Mouse (Mus musculus) neural tube, embryonic 12.5 days (tissue): ENCODE data around the gene Il2. TPM values are rescaled to one million over a fixed set of nuclear protein-coding genes. Genes with fewer than 3 reads are reported as not detected.

ENCODE experiments used
- ATAC-seq: fragments of 200-750 bp; cut with Nextera tagmentation; 2 replicates; pipeline ENCODE4 v1.8.0; 2017; ENCODE audit warnings: low read depth, mild to moderate bottlenecking, moderate TSS enrichment, moderate library complexity; ENCODE audit not compliant: low FRiP score
- H3K27ac ChIP-seq: fragments of 300-500 bp; sonication (generic); 2 replicates; pipeline ENCODE4 v1.5.1; 2016
- H3K27me3 ChIP-seq: fragments of 300-500 bp; sonication (generic); replicated peaks from 2 replicates; pipeline ENCODE4 v1.6.1; 2016; ENCODE audit warnings: mild to moderate bottlenecking
- H3K36me3 ChIP-seq: fragments of 300-500 bp; sonication (generic); 2 replicates; pipeline ENCODE4 v1.6.1; 2016; ENCODE audit warnings: mild to moderate bottlenecking
- H3K4me1 ChIP-seq: fragments of 300-500 bp; sonication (generic); 2 replicates; pipeline ENCODE4 v1.6.1; 2016
- H3K4me2 ChIP-seq: fragments of 300-500 bp; sonication (generic); replicated peaks from 2 replicates; pipeline ENCODE4 v1.6.1; 2016; ENCODE audit warnings: mild to moderate bottlenecking
- H3K4me3 ChIP-seq: fragments of 300-500 bp; sonication (generic); 2 replicates; pipeline ENCODE4 v1.5.1; 2016
- H3K9ac ChIP-seq: fragments of 300-500 bp; sonication (generic); 2 replicates; pipeline ENCODE4 v1.6.1; 2016; ENCODE audit warnings: mild to moderate bottlenecking
- H3K9me3 ChIP-seq: fragments of 300-500 bp; sonication (generic); 2 replicates; pipeline ENCODE4 v1.6.1; 2016; ENCODE audit warnings: mild to moderate bottlenecking
- WGBS: fragments of 180-500 bp; shearing (Covaris S2); methylation state at CpG from one replicate; pipeline ENCODE4 v1.1.7; 2016; 5-methylcytosine and 5-hydroxymethylcytosine counted together
- polyA plus RNA-seq: library from polyadenylated mRNA; unstranded; fragments of >200 nt; fragmentation: Nextera tagmentation; extraction: Ambion mirVana; gene quantifications from 2 replicates; pipeline ENCODE4 v1.2.1, GENCODE M21; 2016

Gene Il2
- 0.30 and 0.61 TPM in 2 replicates for polyA plus RNA-seq

DNA sequence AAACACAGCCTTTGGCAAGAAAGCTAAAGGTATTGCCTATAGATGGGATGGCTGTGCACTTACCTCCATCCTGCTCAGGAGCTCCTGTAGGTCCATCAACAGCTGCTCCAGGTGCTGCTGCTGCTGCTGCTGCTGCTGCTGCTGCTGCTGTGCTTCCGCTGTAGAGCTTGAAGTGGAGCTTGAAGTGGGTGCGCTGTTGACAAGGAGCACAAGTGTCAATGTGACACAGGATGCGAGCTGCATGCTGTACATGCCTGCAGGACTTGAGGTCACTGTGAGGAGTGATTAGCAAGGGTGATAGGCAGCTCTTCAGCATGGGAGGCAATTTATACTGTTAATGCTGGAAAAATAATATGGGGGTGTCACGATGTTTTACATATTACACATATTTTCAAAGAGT lies at the start of gene Il2:
Gene Il2 (minus strand): TSS at position 305 of the 400 bp plus-strand sequence.
- H3K9ac ChIP-seq = no peak within 1 kb of the TSS
- no peak for ATAC-seq
- 87% methylated on average over 4 of the region's 4 CpGs for WGBS

DNA sequence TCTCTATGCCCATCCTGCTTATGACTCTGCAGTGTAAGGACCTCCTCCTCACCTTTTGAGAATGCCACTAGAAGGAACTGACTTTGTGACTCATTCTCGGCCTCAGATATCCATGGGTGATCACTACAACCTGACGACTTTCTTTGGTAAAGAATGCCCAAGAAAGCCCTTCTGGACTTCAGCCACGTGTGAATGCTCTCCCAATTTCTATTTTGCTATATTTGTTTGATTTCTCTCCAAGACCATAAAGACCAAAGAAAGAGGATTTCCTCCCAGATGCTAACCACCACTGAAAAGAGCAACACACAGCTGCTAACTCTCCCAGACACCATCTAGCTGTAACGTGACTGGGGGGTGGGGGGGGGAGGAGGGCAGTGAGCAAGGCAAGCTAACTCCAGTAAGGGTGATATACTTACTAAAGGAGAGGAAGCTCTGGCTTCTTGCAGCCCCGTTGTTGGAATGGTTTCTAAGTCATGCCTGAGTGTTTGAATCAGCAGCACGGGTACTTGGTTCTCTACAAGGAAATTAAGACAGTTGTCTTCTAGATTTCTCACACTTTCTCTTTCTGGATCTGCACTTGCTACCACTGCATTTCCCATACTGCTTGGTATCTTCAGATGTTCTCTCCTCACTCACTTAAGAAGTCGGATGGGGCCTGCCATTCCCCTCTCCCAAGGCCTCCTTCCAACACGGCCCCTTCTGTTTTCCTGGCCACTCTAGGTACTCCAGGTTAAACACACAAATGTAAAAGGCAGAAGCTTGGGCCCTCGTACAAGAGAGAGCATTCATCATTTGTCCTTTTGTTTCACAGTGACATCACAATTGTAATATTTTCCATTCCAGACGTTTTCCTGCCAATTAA lies 49.2 kb upstream of the Il2 start:
- no peak overlapping the region for H3K4me2 ChIP-seq
- H3K27ac ChIP-seq = no peak overlapping the region
- H3K27me3 ChIP-seq = no peaks in the 10 kb centered on the region
- ATAC-seq = no peak
- no peak overlapping the region for H3K9ac ChIP-seq
- no peak overlapping the region for H3K4me3 ChIP-seq
- H3K9me3 ChIP-seq = no peaks in the 10 kb centered on the region
- H3K4me1 ChIP-seq = no peaks in the 10 kb centered on the region
- H3K36me3 ChIP-seq = no peaks in the 10 kb centered on the region
- WGBS = 78% methylated on average over 10 of the region's 10 CpGs

More for the DNA sequence above, at the start of gene Il2:
- Histone ChIP-seq H3K9me3 (no peaks in the 10 kb centered on the region), H3K4me3 (no peak within 1 kb of the TSS), H3K4me1 (no peaks in the 10 kb centered on the region), H3K4me2 (no peak within 1 kb of the TSS), H3K27me3 (no peaks in the 10 kb centered on the region), H3K27ac (no peak within 1 kb of the TSS), H3K36me3 (no peaks in the 10 kb centered on the region)

DNA sequence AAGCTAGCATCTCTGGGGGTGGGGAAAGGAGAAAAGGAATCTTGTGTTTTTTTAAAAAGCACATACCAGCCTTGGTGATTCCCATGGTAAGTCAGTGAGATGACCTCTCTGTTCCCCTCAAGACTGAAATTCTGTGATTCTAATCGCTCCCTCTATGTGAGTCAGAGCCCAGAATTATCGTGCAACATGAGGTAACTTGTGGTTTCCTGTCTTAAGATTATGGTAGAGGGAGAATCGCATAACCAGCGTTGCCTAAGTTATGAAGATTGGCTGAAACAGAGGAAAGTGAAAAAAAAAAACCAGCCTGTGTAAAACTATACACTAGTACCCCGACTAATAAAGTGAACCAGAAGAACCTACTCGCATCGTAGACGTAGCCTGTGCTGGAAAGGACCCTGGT lies 47.5 kb upstream of the Il2 start:
- WGBS = 92% methylated on average over 8 of the region's 8 CpGs

DNA sequence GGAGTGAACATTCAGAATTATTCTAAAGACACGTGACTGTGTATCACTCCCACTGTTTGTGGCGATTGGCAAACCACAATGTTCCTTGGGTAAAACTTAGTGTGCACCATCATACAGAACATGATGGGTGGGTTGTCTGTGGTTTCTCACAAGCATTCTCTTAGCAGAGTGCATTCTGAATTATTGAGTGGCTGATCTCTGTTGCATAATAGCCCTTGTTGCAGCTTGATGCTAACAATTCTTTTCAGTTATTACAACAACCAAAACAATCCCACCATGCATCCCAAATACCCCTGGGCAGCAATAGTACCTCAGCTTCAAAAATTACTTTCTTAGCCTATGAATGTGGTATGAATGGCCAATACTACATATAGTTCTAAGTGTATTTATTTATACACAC lies 43.5 kb upstream of the Il2 start:
- H3K36me3 ChIP-seq = no peaks in the 10 kb centered on the region
- ATAC-seq = no peak
- no peaks in the 10 kb centered on the region for H3K27me3 ChIP-seq
- no peak overlapping the region for H3K9ac ChIP-seq
- no peak overlapping the region for H3K4me2 ChIP-seq
- WGBS = 89% methylated on average over 2 of the region's 2 CpGs
- no peak overlapping the region for H3K27ac ChIP-seq
- H3K4me3 ChIP-seq = no peak overlapping the region
- H3K4me1 ChIP-seq = no peaks in the 10 kb centered on the region
- no peaks in the 10 kb centered on the region for H3K9me3 ChIP-seq

More for the DNA sequence above, 47.5 kb upstream of the Il2 start:
- ATAC-seq = no peak
- no peak overlapping the region for H3K4me3 ChIP-seq
- no peaks in the 10 kb centered on the region for H3K4me1 ChIP-seq
- no peak overlapping the region for H3K4me2 ChIP-seq
- H3K9ac ChIP-seq = no peak overlapping the region
- H3K27ac ChIP-seq = no peak overlapping the region
- H3K9me3 ChIP-seq = no peaks in the 10 kb centered on the region
- H3K36me3 ChIP-seq = no peaks in the 10 kb centered on the region
- H3K27me3 ChIP-seq = no peaks in the 10 kb centered on the region

DNA sequence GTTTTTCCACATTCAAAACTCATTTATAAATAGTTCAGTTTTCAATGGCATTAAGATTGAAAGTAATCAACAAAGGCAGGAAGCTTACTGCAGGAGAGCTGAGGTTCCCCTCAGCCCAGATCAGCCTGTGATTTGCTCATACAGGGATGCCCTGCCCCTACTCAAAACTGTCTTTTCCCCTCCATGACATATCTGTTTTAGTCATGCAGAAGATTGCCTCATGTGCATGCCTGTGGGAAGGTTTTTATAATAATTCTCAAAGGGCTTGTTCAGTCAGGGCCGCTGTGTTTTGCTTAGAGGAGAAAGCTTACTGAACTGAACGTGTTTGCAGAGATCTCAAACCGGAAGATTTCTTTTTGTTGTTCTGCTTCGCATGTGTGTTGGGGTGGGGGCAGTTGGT lies 35.3 kb upstream of the Il2 start:
- no peak for ATAC-seq
- WGBS = 83% methylated on average over 4 of the region's 4 CpGs
- Histone ChIP-seq H3K9ac (no peak overlapping the region), H3K4me2 (no peak overlapping the region), H3K4me3 (no peak overlapping the region), H3K4me1 (no peaks in the 10 kb centered on the region), H3K9me3 (no peaks in the 10 kb centered on the region), H3K27ac (no peak overlapping the region), H3K27me3 (no peaks in the 10 kb centered on the region), H3K36me3 (no peaks in the 10 kb centered on the region)

DNA sequence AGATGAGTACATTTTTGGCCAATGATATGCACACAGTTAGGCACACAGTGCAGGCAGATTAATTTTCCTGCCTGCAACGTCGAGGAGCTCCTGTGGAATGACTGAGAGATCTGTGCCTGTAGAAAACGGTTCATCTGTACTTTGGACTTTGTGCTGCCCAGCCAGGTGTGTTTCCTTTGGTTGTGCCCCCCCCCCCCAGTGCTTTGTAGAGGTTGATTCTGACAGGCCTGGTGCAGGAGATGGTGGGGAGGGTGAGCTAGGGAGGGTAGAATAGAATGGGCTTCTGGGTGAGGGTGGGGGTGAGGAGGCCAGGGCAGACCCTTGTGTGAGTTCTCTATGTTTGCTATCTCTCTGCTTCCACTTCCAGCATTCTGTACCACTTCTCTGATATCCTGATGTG lies 32.5 kb upstream of the Il2 start:
- Histone ChIP-seq H3K9ac (no peak overlapping the region), H3K9me3 (no peaks in the 10 kb centered on the region), H3K27ac (no peak overlapping the region), H3K27me3 (no peaks in the 10 kb centered on the region), H3K4me3 (no peak overlapping the region), H3K4me1 (no peaks in the 10 kb centered on the region), H3K4me2 (no peak overlapping the region), H3K36me3 (no peaks in the 10 kb centered on the region)
- 80% methylated on average over 3 of the region's 3 CpGs for WGBS
- no peak for ATAC-seq

DNA sequence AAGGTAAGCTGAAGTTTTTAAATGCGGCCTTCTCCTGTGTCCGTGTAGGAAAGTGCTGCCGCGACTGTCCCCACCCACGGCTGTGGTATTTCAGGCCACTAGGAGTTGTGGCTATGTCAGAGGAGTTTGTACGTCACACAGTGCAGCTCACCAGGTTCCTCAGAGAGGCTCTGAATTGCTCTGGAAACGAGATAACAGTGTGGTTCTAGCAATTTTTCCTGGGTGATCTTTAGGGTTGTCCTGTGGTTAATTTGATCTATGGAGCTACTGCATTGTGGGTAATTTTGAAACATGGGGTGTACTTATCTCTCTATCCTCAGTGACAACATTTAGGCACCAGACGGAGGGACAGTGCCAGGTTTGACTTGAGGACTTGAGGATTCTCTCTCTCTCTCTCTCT lies 31.3 kb upstream of the Il2 start:
- Histone ChIP-seq H3K9me3 (no peaks in the 10 kb centered on the region), H3K36me3 (no peaks in the 10 kb centered on the region), H3K4me2 (no peak overlapping the region), H3K4me3 (no peak overlapping the region), H3K9ac (no peak overlapping the region), H3K4me1 (no peaks in the 10 kb centered on the region), H3K27me3 (no peaks in the 10 kb centered on the region), H3K27ac (no peak overlapping the region)
- ATAC-seq = no peak
- 81% methylated on average over 8 of the region's 8 CpGs for WGBS

DNA sequence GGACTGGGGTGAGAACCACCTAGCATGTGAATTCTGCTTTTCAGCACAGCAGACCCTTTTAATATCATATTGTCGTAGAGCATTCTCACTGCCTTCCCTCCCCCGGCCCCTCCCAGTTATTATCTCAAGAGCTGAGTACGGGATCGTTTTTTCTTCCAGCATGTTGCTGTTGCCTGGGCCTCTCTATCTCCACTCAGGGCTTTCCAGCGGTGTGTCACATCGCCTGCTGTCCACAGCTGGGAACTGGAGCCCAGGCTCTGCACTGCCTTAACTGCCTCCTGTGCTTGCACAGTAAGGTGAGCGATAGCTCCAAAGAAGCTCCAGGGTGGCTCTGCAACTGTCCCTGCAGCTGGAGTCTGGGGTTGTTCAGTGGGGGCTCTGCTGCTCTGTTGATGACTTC lies 28.6 kb upstream of the Il2 start:
- H3K27me3 ChIP-seq = no peaks in the 10 kb centered on the region
- H3K9me3 ChIP-seq = no peaks in the 10 kb centered on the region
- no peak overlapping the region for H3K9ac ChIP-seq
- H3K4me2 ChIP-seq = no peak overlapping the region
- no peaks in the 10 kb centered on the region for H3K4me1 ChIP-seq
- WGBS = 86% methylated on average over 7 of the region's 7 CpGs
- H3K36me3 ChIP-seq = no peaks in the 10 kb centered on the region
- H3K27ac ChIP-seq = no peak overlapping the region
- H3K4me3 ChIP-seq = no peak overlapping the region
- ATAC-seq = no peak

DNA sequence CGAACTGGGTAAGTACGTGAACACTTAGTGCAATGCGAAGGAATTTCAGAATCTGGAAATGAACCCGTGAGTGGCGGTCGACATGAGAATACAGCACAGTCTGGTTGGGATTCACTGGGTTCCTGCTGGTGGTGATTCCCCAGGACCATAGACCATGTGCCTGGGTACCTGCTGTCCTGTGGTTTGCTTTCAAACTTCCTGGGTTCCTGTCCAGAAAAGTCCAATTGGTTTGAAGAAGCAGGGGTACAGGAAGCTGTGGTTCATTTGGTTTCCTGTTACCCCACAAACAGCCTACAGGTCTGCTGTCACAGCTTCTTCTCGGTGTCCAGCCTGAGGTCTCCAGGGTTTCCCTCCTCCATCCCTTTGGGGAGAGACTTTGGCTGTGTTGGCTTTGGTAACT lies 27.2 kb upstream of the Il2 start:
- Histone ChIP-seq H3K36me3 (no peaks in the 10 kb centered on the region), H3K9me3 (no peaks in the 10 kb centered on the region), H3K27ac (no peak overlapping the region), H3K27me3 (no peaks in the 10 kb centered on the region), H3K4me1 (no peaks in the 10 kb centered on the region), H3K9ac (no peak overlapping the region), H3K4me2 (no peak overlapping the region), H3K4me3 (no peak overlapping the region)
- WGBS = 93% methylated on average over 7 of the region's 7 CpGs
- no peak for ATAC-seq

DNA sequence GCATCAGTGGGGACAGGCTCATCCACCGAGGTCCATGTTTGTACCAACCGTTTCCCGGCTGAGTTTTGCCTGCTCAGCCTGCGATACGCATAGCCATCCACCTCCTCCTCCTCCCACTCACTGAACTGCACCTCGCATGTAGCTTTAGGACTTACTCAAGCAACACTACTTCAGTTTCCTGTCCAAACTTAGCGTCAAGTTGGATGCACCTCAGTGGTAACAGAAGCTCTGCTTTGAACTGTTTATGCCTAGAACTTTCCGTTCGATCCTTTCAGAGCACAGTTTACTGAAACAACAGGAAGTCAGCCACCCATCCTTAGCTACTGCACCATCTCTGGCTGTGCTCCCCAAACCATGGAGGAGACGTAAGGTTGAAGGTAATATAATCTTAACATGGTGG lies 26.5 kb upstream of the Il2 start:
- no peak overlapping the region for H3K4me2 ChIP-seq
- H3K9ac ChIP-seq = no peak overlapping the region
- no peaks in the 10 kb centered on the region for H3K9me3 ChIP-seq
- no peaks in the 10 kb centered on the region for H3K27me3 ChIP-seq
- no peak for ATAC-seq
- no peaks in the 10 kb centered on the region for H3K36me3 ChIP-seq
- H3K27ac ChIP-seq = no peak overlapping the region
- H3K4me3 ChIP-seq = no peak overlapping the region
- no peaks in the 10 kb centered on the region for H3K4me1 ChIP-seq
- WGBS = 89% methylated on average over 10 of the region's 10 CpGs

DNA sequence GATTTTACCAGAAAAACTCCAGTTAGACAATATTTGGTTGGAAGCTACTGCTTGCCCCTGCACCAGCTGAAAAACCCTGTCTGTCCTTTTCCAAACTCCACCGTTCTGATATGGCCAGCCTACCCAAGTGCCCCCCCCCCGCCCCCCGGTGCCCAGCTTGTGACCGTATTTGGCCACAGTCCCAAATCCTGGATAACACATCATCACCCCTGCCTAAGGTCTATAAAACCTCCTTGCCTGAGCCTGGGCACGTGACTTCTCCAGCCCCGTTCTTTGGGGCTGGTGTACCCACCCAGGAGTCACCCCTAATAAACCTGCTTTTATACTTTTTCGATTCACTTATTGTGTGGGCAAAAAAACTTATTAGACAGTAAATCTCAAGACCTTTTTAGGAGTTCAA lies 21.1 kb upstream of the Il2 start:
- Histone ChIP-seq H3K9me3 (no peaks in the 10 kb centered on the region), H3K36me3 (no peaks in the 10 kb centered on the region), H3K27me3 (no peaks in the 10 kb centered on the region), H3K27ac (no peak overlapping the region), H3K4me1 (no peaks in the 10 kb centered on the region), H3K4me3 (no peak overlapping the region), H3K9ac (no peak overlapping the region), H3K4me2 (no peak overlapping the region)
- no peak for ATAC-seq
- WGBS = 70% methylated on average over 7 of the region's 7 CpGs

DNA sequence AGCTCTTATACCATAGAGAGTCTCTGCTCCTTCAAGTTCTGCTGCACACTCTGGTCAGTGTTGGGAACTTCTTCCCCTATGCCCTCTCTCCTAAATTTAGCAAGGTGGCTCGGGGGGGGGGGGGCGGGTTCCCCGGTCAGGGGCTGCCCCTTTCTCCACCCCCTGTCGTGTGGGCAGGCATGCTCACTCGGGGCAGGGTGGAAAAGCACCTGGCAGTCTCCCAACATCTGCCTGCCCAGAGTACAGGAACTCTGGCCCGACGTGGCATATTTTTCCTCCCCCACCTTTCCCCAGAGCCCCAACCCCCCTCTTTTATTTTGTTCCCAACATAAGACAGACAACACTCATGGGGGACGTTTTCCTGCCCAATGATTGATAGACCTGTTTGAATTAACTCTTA lies 20.6 kb upstream of the Il2 start:
- Histone ChIP-seq H3K27me3 (no peaks in the 10 kb centered on the region), H3K4me3 (no peak overlapping the region), H3K9me3 (no peaks in the 10 kb centered on the region), H3K9ac (no peak overlapping the region), H3K4me1 (no peaks in the 10 kb centered on the region), H3K36me3 (no peaks in the 10 kb centered on the region), H3K4me2 (no peak overlapping the region), H3K27ac (no peak overlapping the region)
- ATAC-seq = no peak
- WGBS = 47% methylated on average over 8 of the region's 8 CpGs

DNA sequence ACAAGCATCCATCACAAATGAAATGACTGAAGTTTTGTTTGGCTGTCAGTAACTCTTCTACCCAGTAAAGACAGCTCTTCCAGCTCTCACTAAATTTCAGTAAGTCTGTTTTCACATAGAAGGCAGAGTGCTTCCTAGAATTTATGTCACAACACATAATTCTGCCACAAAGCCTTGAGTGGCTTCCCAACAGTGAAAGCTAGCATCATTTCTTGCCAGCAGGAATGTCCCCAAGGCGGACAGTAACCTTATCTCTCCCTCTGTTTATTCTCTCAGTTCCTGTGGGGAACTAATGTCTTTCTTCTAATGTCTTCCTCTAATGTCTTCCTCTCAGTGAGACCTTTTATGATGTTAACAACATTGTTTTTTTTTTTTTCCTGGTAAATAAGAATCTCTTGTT lies 19.2 kb upstream of the Il2 start:
- Histone ChIP-seq H3K4me3 (no peak overlapping the region), H3K36me3 (no peaks in the 10 kb centered on the region), H3K27me3 (no peaks in the 10 kb centered on the region), H3K4me1 (no peaks in the 10 kb centered on the region), H3K4me2 (no peak overlapping the region), H3K9ac (no peak overlapping the region), H3K9me3 (no peaks in the 10 kb centered on the region), H3K27ac (no peak overlapping the region)
- 55% methylated on average over 1 of the region's 1 CpGs for WGBS
- no peak for ATAC-seq
